Mouse (Mus musculus): ENCODE data around the gene Abcb8. TPM values are rescaled to one million over a fixed set of nuclear protein-coding genes. Genes with fewer than 3 reads are reported as not detected.

Abcb8 gene
- total and polyA plus RNA-seq, 3 experiments = 76.9 to 124 TPM; not detected in 1

DNA sequence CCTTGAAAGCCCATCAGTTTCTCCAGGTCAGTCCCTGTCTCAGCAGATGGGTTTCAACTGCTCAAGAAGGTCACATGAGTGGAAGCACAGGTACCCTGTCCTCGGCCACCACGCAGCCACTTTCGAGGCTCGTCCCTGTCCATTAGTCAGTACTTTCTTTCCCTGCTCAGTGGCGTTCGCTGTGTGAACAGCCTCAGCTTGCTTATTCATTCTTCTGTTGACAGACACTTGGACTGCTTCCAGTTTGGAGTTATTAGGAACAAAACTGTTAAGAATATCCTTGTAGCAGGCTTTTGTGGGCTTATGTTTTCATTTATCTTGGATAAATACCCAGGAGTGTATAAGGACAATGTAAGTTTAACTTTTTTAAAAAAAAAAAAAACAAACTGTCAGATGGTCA, 19.2 kb upstream of the Abcb8 start:
- no peak overlapping the region; the same call in 1 of the 2 replicates for H3K9ac ChIP-seq (ENCODE audit: control insufficient read depth, low read depth, low read length, poor library complexity, severe bottlenecking)
- no peaks in the 10 kb centered on the region for H3K9me3 ChIP-seq (replicated peaks; ENCODE audit: insufficient read depth, low read length)
- H3K4me3 ChIP-seq (ENCODE audit: control insufficient read depth in 1 of 2, insufficient read depth in 1 of 2, low read depth in 2 of 2, low read length in 2 of 2) = no peak overlapping the region
- TF ChIP-seq ZNF384 (IDR thresholded peaks at IDR 0.05; ENCODE audit: low read depth, low read length) (peak; percentile 39; the same call in 1 of the 2 replicates), TCF12 (IDR thresholded peaks at IDR 0.05; ENCODE audit: low read depth, low read length) (no peak)
- no peak overlapping the region for H3K27ac ChIP-seq (ENCODE audit: control insufficient read depth, low read depth, low read length)
- H3K79me2 ChIP-seq (ENCODE audit: control insufficient read depth, insufficient read depth, low read length, poor library complexity) = no peaks in the 10 kb centered on the region
- DNase-seq (ENCODE audit: low read depth, low spot score) = peak; percentile 46
- H3K36me3 ChIP-seq (ENCODE audit: control insufficient read depth in 1 of 2, insufficient read depth in 2 of 2, low read length in 2 of 2) = peaks cover 0 to 14% of the 10 kb centered on the region in 2 experiments; a peak in 2 of 4 replicates
- H3K4me1 ChIP-seq (ENCODE audit: control insufficient read depth in 1 of 2, insufficient read depth in 2 of 2, low read length in 2 of 2) = peaks cover 8 to 24% of the 10 kb centered on the region in 2 experiments
- H3K27me3 ChIP-seq (ENCODE audit: control insufficient read depth in 1 of 2, insufficient read depth in 2 of 2, low read length in 2 of 2) = no peaks in the 10 kb centered on the region

DNA sequence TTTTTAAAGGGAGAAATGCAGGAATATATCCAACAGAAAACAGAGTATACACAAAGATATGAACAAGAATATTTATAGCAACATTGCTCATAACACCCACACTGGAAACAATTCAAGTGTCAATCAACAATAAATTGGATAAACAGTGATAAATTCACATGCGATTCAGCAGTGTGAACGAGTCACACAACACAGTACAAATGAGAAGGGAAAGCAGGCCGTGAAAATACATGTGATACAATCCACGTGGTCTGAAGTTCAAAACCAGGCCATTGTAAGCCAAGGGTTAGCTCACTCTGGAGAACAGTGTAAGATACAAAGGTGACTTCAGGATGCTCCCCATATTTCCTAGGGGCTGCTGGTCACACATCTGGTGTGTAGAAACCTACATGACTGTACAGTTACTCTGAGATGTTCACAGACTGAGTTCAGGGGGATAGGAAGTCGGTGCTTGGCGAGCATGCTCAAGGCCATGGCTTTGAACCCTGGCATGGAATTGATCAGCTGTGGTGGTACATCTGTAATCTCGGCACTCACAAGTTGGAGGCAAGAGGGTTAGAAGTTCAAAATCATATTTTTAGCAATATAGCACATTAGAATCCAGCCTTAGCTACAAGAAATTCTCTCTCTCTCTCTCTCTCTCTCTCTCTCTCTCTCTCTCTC, 18.7 kb upstream of the Abcb8 start:
- H3K27me3 ChIP-seq (ENCODE audit: control insufficient read depth in 1 of 2, insufficient read depth in 2 of 2, low read length in 2 of 2) = no peaks in the 10 kb centered on the region
- peaks cover 0 to 19% of the 10 kb centered on the region in 2 experiments; a peak in 2 of 4 replicates for H3K36me3 ChIP-seq (ENCODE audit: control insufficient read depth in 1 of 2, insufficient read depth in 2 of 2, low read length in 2 of 2)
- H3K27ac ChIP-seq (ENCODE audit: control insufficient read depth, low read depth, low read length) = no peak overlapping the region
- H3K9ac ChIP-seq (ENCODE audit: control insufficient read depth, low read depth, low read length, poor library complexity, severe bottlenecking) = no peak overlapping the region
- no peak overlapping the region for H3K4me3 ChIP-seq (ENCODE audit: control insufficient read depth in 1 of 2, insufficient read depth in 1 of 2, low read depth in 2 of 2, low read length in 2 of 2)
- TF ChIP-seq ZC3H11A (IDR thresholded peaks at IDR 0.05; ENCODE audit: low read depth, low read length) (no peak), KAT2A (conservative IDR thresholded peaks at IDR 0.05; ENCODE audit: low read depth, low read length) (no peak), JUND (IDR thresholded peaks at IDR 0.05; ENCODE audit: low read depth, low read length) (0 out of 2 replicates have a peak, but pooled peaks have one; percentile 35), CTCF (IDR thresholded peaks at IDR 0.05 in 2 of 3, conservative IDR thresholded peaks at IDR 0.05 in 1 of 3; ENCODE audit: control insufficient read depth in 1 of 3, insufficient read depth in 1 of 3, low read depth in 2 of 3, low read length in 3 of 3, poor library complexity in 1 of 3, severe bottlenecking in 1 of 3) (no peak), MXI1 (IDR thresholded peaks at IDR 0.05; ENCODE audit: low read depth, low read length) (no peak), NRF1 (IDR thresholded peaks at IDR 0.05; ENCODE audit: insufficient read depth, low read depth, low read length, poor library complexity, severe bottlenecking) (peak; percentile 51; the same call in 1 of the 2 replicates), MEF2A (IDR thresholded peaks at IDR 0.05; ENCODE audit: extremely low read depth, insufficient replicate concordance, low read depth, low read length, poor library complexity, severe bottlenecking) (no peak), POLR2AphosphoS2 (IDR thresholded peaks at IDR 0.05; ENCODE audit: low read length) (no peak), USF1 (IDR thresholded peaks at IDR 0.05; ENCODE audit: low read depth, low read length) (no peak), GABPA (IDR thresholded peaks at IDR 0.05; ENCODE audit: low read depth, low read length) (no peak), POLR2A (IDR thresholded peaks at IDR 0.05; ENCODE audit: control insufficient read depth in 1 of 2, insufficient read depth in 1 of 2, low read depth in 1 of 2, low read length in 2 of 2, poor library complexity in 1 of 2) (no peak), POLR2AphosphoS5 (IDR thresholded peaks at IDR 0.05; ENCODE audit: borderline replicate concordance, low read depth, low read length) (no peak), TAL1 (IDR thresholded peaks at IDR 0.05; ENCODE audit: low read length) (no peak), MAX (IDR thresholded peaks at IDR 0.05; ENCODE audit: low read length) (no peak), ETS1 (IDR thresholded peaks at IDR 0.05; ENCODE audit: low read depth, low read length) (peak; percentile 32; the same call in 1 of the 2 replicates), GATA1 (IDR thresholded peaks at IDR 0.05; ENCODE audit: low read depth, low read length) (no peak), CHD2 (IDR thresholded peaks at IDR 0.05; ENCODE audit: low read length) (no peak), SIN3A (IDR thresholded peaks at IDR 0.05; ENCODE audit: low read length) (no peak), EP300 (IDR thresholded peaks at IDR 0.05; ENCODE audit: low read depth in 1 of 2, low read length in 2 of 2) (0 out of 4 replicates have a peak, but pooled peaks of 1 of the 2 experiments have one; percentile 3), ZMIZ1 (IDR thresholded peaks at IDR 0.05; ENCODE audit: low read depth, low read length) (no peak), BHLHE40 (IDR thresholded peaks at IDR 0.05; ENCODE audit: borderline replicate concordance, low read depth, low read length) (no peak), RCOR1 (IDR thresholded peaks at IDR 0.05; ENCODE audit: low read depth, low read length) (peak; percentile 59)
- no peaks in the 10 kb centered on the region for H3K79me2 ChIP-seq (ENCODE audit: control insufficient read depth, insufficient read depth, low read length, poor library complexity)
- H3K9me3 ChIP-seq (replicated peaks; ENCODE audit: insufficient read depth, low read length) = no peaks in the 10 kb centered on the region
- DNase-seq (ENCODE audit: low read depth, low spot score) = peak; percentile 36
- peaks cover 8 to 30% of the 10 kb centered on the region in 2 experiments for H3K4me1 ChIP-seq (ENCODE audit: control insufficient read depth in 1 of 2, insufficient read depth in 2 of 2, low read length in 2 of 2)
